Mouse (Mus musculus): Measurements from ENCODE around the gene Ankrd65.

Ankrd65 gene

DNA sequence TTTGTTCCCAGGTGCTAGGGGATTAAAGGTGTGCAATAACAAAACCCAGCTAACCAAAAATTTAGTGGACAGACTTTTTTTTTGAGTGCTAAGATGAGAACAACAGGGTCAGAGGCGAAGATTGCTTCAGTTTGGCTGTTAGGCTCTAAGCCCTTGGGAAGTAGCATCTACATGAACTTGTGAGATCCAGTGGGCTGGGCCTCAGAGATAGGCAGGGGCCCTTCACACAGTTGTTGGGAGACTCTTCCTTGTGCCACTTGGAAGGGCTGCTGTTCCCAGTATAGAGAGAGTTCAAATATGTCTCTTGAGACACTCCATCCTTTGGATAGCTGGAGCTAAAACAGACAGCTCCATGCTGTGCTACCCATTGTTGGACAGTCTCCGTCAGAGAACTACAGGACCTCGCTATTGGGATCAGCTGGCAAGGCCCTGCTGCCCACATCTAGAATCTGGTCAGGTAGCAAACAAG is at the start of gene Ankrd65:
Ankrd65 (plus strand) TSS at position 419 of the 469 bp plus-strand sequence.
- DNase-seq: no peak

DNA sequence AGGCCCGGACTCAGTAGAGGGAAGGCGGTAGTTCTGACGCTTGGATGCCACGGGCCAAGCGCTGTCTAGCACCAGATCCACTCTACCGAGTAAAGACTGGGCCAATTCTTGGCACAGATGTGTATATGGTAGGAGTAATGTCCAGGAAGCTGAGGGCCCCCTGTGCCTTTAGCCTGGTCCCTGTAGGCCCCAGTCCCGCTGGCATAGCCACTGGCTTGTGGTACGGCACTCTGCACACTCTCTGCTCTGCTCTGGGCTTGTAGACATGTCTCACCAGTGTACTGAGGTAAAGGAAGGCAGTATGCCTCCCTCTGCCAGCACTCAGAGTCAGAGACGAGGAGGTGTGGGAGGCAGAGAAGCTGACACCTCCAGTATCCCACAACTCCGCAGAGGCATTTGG is 49.6 kb upstream of the Ankrd65 start:
- DNase-seq: peak; percentile 52

DNA sequence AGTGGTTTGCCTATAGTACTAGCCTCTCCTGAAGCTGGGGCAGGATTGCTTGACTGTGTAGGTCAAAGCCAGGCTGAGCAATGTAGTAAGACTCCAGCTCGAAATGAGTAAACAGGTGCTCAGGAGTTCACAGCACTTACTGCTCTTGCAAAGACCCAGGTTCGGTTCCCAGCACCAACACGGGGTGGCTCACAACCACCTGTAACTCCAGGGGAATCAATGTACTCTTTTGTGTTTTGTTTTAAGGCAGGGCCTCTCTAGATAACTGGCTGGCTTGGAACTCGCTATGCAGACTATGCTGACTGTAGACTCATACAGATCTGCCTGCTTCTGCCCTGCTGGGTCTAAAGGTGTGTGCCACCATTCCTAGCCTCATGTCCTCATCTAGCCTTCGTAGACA is 47.6 kb upstream of the Ankrd65 start:
- peak; percentile 51 for DNase-seq

DNA sequence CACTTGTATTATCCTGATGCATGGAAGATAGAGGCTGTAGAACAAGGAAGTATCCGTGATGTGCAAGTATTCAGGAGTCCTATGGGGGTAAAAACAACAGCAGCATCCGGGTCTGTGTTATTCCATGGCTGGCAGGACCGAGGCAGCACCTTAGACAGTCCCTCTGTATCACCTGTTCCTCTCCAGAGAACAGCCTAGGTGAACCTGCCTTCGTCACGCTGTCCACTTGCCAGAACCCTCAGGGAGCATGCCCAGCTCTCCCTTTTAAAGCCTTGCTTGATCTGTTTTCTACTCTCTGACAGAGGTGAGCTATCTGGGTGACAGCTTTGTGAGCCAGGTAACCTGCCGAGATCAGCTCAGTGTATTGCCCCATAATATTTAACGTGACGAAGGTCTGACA is 45.8 kb upstream of the Ankrd65 start:
- DNase-seq: peak; percentile 70

DNA sequence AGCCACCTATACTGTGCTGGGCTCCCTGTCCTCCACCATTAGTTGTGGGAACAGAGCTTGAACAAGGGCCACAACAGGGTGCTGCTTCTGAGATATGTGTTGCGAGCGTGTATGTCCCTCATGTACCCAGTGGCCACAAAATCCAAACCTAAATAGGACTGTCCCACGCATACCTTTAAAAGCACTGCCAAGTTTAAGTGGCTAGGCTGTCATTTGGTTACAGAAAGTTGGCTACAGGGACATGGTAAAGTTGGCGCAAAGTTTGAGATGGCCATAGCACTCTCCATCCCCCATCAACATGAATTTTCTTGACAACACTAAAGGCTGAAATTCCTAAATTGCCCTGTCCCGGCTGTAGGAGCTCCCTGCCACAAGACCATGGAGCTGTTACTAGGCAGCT is 45.1 kb upstream of the Ankrd65 start:
- peak; percentile 53 for DNase-seq

DNA sequence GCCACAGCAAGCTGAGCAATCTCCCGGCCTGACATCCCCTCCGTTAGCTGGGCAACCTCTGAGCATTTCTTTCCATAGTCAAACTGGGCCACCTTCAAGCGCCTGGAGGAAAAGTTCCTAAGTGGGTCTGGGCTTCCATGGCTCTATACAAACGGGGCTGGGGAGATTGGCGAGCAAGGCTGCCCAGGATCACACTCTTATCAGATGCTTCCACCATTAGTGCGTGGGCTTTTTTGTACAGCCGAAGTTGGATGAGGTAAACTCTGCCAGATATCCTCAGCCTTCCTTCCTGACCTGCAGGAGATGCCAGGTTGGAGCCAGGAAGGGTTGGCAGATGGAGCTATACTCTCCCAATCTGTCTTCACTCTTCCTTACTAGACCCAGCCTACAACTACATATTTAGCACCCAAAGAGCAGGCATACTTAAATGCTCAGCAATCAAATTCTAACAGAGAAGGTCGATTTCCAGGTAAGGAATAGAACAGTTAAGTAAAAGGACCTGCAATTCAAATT is 44.1 kb upstream of the Ankrd65 start:
- peak; percentile 90 for DNase-seq

DNA sequence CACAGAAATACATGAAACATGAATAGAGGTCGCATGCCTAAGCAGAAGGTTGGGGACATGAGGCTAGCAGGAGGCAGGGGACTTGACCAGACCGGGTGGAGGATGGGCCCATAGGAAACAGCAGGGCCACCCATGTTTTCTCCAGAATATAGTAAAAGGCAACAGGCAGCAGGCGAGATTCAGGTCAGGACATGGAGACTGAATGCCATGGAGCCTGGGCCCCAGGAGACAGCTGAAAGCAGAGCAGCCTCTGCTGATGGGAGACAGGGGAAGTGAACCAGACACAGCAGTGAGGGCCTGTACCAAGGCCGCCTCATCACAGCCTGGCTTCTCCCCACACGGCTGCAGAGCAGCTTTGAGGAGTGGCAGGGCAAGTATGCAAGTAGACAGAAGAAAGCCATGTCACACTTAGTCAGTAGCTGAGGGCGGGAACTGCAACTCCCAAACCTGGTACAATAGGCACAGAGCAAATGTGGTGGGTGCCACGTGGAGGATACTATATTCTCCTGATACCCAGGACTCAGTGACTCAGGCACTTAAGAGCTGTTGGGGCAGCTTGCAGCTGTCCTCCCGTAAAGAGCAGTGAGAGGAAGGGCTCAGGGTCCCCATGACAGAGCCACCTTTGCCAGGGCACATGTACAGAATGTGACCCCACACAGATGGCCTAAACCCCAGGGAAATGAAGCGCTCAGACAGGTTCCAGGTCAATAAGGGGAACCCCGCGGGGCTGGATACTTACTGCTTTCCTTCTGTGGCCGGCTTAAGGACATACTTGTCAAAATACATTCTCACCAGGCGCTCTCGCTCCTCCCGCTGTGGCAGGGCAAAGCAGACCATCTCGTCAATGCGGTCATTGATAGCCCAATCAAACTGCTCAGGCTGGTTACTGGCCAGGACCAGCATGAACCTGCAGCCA is 43.4 kb upstream of the Ankrd65 start:
- peak; percentile 73 for DNase-seq

DNA sequence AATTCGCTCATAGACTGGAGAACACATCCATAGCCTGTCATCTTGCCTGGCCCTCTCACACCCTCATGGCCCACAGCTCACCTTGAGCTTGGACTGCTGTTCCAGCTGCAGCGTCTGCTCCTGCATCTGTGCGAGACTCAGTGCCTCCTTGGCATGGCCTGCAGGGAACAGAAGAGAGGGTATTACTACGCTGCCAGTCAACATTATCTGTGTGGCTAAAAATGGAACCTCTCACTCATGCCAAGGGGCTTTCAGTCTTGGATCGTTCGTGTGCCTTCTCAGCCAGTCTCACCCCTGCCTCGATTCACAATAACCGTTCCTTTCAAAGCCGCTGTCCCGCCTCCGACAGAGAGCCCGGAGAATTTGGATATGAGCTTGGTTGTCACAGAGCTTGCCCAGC is 33.2 kb upstream of the Ankrd65 start:
- DNase-seq: no peak

DNA sequence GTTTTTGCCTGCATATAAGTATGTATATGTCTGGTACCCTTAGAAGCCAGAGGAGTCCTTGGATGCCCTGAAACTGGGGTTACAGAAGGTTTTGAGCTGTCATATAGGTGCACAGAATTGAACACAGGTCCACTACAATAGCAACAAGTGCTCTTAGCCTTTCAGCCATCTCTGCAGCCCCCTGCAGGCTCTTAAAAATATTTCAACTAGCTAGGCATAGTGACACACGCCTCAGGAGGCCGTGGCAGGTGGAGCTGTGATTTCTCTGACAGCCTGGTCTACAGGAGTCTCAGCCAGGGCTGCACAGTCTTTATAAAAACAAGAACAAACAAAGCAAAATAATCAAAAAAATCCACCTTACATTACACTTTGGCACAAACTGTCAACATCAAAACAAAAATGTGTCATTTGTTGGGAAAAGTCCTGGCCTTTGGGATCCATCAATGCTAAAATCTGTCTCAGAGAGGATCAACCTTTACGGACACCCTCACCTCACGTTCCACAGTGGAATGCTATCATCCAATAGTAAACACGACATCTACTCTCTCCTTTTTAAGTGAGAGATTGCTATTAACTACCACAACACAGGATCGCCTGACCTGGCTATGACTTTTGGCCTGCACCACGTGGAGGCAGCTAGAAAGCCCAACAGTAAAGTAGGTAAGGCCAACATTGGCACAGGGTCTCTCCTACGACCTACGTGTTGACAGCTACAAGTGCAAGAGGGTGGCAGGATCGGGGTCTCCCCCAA is 30.2 kb upstream of the Ankrd65 start:
- DNase-seq: peak; percentile 55

DNA sequence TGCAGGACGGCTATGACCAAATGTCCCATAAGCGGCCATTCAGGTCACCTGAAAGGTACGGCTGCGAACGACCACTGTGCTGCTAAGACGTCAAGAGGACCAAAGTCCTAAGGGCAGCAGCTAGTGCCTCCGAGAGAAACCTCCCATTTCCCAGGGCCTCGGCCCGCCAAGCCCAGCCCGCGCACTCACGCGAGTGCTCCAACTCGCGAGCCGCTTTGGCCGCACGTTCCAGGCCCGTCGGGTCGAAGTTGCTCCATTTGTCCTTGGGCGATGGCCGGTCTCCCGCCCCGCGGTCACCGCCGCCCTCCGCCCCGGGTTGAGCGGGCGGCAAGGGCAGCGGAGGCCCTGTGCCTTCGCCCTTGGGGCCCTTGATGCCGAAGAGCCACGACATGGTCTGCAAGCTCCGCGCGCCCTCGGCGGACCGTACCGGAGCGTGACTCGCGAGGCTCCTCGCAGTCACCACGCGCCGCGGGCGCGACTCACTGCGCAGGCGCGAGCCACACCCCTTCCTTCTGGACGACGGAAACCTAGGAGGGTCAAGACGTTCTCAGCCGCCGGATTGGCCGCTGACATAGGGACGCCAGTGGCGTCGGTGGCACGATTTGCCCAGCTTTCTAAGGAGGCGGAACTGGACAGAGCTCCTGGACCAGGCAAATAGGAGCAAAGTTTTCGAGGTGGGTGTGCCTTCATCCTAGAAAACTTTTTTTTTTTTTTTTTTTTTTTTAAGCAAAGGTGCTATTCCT is 29.5 kb upstream of the Ankrd65 start, which contains the start of gene Atad3a:
Atad3a (minus strand) TSS at position 481 of the 743 bp plus-strand sequence.
- peak; percentile 96 for DNase-seq

DNA sequence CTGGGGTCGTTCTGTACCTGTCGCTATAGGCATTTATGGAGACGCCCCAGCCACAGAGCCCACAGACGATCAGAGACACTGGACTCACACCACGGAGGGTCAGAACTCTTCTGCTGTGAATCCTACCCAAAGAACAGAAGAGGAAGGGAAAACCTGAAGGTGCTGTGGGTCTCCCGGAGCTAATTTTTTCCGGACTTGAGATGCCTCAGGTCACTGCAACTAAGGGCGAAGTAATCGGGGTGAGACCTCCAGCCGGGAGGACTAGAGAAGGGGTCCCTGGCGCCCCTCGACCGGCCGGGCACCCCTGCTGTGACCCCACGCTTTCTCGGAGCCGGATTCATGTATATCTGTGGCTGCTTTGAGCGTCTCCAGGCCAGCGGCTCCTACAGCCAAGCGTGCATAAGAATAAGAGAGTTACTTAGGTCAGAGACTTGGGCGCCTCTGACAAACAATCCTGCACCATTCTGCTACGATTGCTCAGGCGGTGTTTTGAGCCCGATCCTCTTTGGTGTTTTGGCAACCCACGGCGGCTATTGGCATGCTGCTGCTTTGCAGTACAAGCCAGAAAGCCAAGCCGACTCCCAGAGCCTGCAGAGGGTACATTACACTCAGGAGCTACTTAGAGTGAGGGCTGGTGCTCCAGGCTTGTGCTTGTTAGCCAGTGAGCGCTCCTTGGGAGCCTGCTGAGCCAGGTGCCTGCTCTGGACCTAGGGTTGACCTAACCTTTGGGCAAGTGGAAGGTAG is 28.7 kb upstream of the Ankrd65 start:
- peak; percentile 56 for DNase-seq

DNA sequence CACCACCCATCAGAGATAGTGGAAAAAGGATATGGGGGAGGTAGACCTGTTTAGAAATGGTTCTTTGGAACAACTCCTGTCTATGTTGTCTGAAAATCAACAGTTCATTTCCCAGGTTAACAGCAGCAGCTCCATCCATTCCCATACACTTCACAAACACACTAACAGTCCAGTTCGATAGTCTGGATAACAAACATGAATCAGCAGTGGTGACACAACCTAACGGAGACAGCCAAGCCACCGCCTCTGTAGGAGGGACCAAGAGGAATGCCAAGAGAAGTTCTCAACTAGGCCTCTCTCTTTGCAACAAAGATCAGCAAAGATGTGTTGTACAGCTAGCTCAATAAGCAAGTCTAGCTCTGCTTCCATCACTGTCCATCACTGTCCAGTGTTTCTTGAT is 27.9 kb upstream of the Ankrd65 start:
- no peak for DNase-seq

DNA sequence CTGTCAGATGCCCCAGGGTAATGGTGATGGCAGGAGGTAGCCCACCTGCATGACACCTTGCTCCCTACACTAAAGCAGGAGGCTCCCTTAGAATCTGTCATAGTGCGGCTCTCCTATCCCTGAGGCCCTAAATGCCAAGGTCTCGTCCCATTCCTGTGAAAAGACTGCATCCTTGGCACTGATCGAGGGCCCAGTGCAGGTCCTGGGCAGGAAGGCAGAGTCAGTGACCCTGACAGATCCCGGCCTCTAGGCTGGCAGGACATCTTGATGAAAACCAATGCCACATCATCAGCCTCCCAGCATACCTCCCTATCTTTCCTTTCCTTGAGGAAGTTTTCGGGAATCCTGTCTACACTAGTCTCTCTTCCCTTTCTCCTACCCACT is 20.8 kb upstream of the Ankrd65 start:
- peak; percentile 53 for DNase-seq

DNA sequence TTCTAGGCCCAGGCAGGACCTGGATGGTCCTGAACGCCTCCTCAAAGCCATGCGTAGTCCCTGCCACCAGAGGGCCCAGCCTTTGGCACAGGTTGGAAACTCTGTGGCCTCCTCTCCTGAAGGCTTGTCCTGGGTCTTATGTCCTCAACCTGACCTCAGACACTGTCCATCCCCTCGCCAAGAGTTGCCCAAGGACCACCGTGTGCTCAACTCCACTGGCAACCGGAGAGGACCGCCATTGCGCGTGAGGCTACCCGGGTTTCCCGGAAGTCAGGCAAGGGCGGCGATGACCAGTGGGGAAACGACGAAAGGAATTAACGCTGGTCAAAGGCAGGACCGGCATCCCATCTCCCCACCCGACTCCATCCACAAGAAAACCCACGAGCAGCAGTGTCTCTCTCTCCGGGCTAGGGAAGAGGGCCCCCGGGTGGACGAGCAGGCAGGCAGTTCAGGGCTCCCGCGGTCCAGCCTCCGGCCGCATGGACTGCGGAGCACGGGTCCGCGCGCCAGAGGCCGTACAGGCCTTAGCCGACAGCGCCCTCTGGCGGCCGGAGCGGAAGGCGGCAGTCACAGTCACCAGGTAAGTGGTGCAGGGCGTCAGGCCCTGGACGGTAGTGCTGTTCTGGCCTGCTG is 20.2 kb upstream of the Ankrd65 start:
- peak; percentile 95 for DNase-seq

DNA sequence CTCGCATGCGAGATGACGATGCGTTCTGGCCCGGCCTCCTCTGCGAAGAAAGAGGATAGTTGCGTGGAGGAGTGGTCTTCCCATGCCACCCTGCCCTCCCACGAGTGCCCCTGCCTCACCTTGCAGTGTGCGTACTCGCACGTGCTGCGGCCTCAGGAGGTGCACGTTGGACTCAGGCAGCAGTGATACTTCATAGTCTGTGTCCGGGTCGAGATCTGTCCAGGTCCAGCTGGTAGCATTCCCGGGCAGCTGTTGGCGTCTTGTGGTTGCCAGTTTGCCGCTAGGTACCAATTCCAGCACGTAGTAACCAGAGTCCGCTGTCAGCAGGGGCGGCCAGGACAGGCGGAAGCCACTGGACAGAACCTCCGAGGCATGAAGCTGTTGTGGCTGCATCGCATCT is 19.6 kb upstream of the Ankrd65 start:
- no peak for DNase-seq

DNA sequence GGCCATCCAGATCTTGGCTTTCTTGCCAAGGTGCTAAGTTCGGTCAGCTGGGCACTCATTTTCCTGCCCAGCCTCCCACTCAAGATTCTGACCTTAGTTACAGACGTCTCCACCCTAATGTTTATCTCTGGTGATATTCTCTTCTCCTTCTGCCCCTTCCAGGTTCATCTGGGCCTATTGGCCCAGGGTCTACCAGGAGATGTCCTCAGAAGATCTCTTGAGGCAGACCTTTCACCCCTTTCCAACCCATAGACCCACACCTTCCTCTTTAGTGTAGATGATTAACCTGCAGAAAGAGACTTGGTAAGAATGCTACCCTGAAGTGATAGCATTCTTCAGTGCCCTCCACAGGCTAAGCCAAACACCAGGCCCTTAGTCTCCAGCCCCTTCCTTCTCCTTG is 18.5 kb upstream of the Ankrd65 start:
- DNase-seq: peak; percentile 28

DNA sequence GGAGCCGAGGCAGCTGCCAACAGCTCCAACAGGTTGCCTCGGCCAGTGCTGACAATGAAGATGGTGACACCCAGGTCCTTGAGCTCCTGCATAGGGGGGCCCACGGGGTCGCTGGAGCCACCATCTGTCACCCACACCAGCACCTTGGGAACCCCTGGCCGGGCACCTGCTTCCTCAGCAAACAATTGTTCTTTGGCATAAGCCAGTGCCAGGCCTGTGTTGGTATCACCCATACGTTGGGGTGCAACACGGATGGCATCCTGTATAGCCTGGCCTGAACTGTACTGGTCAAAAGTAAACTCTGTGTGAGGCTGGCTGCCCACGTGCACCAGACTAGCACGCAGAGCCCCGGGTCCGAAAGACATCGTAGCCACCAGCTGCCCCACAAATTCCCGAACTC is 17.5 kb upstream of the Ankrd65 start:
- peak; percentile 55 for DNase-seq

DNA sequence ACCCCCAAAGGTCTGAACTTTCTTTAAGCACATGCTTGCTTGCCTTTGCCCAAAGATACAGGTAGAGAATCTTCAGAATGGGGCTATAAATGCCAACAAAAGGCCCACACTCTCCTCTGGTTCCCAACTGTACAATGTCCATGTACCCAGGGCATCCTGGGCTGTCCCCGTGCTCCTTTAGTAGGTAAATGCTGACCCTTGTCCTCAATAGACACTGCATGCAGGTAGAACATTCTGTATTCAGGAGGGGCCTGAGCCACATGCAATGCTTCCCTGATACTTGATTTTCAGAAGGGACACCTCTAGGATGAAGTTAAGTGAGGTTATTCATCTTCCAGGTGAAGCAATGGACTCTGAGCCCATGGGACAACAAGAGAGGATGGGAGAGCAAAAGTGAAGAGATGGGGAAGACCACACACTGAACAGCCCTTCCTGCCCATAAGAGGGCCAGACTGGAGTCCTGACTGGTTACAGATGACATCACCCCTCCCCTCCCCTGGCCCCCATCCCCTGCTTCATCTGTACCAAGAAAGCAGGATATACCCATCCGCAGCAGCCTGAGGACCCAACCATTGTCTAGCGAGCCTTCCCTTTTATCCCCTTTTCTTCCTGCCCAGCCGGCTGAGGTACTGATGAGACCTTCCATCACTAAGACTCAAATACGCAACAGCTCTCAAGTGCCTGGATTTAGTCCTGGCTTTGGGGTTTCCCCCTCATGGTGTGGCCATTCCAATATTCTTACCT is 16.7 kb upstream of the Ankrd65 start:
- peak; percentile 55 for DNase-seq

DNA sequence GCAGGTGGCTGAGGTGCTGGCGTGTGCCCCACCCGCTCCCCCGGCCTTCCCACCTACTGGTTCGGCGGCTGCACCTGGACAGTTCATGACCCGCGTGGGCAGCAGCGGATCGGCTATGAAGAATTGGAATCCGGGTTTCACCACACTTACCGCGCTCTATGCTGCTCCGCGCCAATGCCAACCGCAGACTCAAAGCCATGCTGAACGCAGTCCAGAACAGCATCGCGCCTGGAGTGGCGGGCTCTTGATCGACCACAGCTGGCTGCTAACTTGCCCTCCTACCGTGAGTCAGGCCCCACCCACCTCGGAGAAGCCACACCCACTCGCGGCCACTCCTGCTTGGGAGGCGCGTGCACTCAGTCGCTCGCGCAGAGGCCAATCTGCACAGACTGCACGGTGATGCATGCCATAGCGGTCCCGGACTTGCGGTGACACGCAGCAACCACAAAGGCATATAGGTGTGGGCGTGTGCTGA is 15.9 kb upstream of the Ankrd65 start, which contains the start of gene Vwa1:
Vwa1 (minus strand) TSS at position 419 of the 475 bp plus-strand sequence.
- peak; percentile 90 for DNase-seq

DNA sequence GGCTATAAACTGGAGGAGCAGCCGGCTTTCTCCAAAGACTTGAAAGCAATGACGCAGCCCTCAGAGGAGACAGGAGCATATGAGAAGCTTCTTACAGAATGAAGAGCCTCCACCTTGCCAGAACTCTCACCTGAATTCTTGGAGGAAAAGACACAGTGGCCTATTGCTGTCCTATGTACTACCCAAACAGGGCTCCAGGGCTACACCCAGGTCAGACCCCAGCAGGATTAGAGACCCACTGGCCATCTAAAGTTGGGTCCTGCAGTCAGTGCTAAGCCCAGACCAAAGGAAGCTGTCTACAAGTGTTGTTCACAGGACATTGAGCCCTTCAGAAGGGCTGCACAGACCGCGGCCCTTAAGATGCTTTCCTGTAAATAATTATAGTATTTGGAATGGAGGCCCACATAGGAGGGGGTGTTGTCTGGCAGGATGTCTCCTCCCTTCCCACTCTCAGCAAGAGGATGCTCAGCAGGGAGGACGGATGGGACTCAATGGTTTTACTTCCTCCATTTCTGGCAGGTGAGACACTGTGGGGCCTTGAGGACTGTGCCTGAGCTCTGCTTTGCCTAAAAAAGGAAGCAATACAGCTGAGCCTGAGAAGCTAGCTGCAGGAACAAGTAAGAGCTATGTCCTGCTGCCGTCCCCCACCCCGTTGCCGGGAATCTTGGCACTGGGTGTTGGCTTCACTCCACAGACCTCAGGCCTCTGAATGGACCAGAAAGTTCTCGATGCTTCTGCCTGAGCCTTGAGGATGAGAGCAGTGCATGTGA is 15.1 kb upstream of the Ankrd65 start:
- peak; percentile 72 for DNase-seq

Measured in cerebellum, adult 9-10 months (tissue).